Comparison of ENCODE assay signal across 8 mouse cellular contexts in the genomic region with DNA sequence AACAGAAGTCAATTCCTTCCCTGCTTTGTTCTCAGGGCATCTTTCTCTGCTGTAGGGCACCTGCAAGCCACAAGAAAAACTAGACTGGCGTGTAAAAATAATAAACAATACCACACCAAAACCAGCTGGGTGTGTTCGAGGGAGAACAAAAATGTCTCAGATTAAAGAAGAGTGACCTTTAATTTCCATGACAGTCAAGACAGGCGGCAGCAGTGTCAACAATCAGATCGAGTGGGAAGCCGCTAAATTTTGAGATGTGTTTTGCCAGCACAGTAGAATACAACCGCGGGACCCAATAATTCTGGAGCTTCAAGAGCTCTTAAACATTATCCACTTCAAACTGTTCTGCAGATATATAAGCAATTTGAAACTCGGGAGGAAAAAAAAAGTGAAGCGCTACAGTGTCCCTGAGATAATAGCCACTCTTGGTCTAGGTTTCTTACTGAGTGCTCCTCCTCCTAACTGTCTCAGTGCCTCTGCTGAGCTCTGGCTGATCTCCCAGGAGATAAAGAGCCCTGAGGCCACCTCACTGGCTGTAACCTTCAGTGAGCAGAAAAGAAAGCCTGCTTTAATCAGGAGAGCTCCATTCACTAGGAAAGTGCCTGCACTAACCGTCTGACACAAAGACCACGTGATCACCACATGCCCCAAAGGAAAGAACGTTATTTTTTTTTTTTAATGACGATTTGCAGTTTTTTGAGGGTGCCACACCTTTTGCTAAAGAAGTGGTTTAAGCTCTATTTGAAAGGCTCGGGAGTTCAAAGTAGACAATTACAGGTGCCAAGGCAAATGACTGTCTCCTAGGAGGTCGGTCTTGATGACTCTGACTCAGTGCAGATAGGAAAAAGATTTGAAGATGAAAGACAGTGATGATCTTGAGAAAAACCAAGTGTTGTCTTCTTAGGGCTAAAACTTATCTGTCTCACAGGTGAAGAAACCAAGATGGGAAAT.
A peak's percentile ranks its signal among the peaks of the same experiment; 100 is the strongest.
DNase-seq lines count a peak whose midpoint lies in the region; ATAC-seq and TF ChIP-seq lines count a peak whose summit lies in the region.

No protein-coding gene starts in this region.

- no peaks in the 10 kb centered on the region for H3K4me1 ChIP-seq in intestine, embryonic 14.5 days (replicated peaks; ENCODE audit: control insufficient read depth, insufficient read depth, low read length)
- peaks cover 6% of the 10 kb centered on the region; the same call in 1 of the 2 replicates for H3K4me1 ChIP-seq in intestine, embryonic 16.5 days (ENCODE audit: control insufficient read depth, insufficient read depth, low read length)
- H3K4me1 ChIP-seq in G1E (ENCODE audit: insufficient read depth, low read depth, low read length), result no peaks in the 10 kb centered on the region
- peaks cover 8% of the 10 kb centered on the region for H3K4me1 ChIP-seq in cortical plate, adult 2 months (ENCODE audit: control insufficient read depth, insufficient read depth, low read length)
- H3K4me1 ChIP-seq in hindbrain, embryonic 12.5 days, result peaks cover 5% of the 10 kb centered on the region
- H3K4me1 ChIP-seq in midbrain, embryonic 13.5 days (replicated peaks), result peaks cover 28% of the 10 kb centered on the region

- peak overlapping the region; percentile 9; the same call in 1 of the 2 replicates for H3K4me2 ChIP-seq in intestine, embryonic 14.5 days (ENCODE audit: low read length)
- H3K4me2 ChIP-seq in intestine, embryonic 16.5 days (ENCODE audit: low read depth, low read length), result no peak overlapping the region
- peak overlapping the region; percentile 14 for H3K4me2 ChIP-seq in hindbrain, embryonic 12.5 days (replicated peaks)
- peak overlapping the region; percentile 40 for H3K4me2 ChIP-seq in midbrain, embryonic 13.5 days (replicated peaks)

- H3K27me3 ChIP-seq in intestine, embryonic 14.5 days (replicated peaks; ENCODE audit: control insufficient read depth, insufficient read depth, low read length), result no peaks in the 10 kb centered on the region
- H3K27me3 ChIP-seq in intestine, embryonic 16.5 days (replicated peaks; ENCODE audit: control insufficient read depth, insufficient read depth, low read length), result no peaks in the 10 kb centered on the region
- H3K27me3 ChIP-seq in G1E (ENCODE audit: insufficient read depth, low read length), result no peaks in the 10 kb centered on the region
- no peaks in the 10 kb centered on the region for H3K27me3 ChIP-seq in hindbrain, embryonic 12.5 days
- no peaks in the 10 kb centered on the region for H3K27me3 ChIP-seq in midbrain, embryonic 13.5 days

- TF ChIP-seq POLR2A in cortical plate, adult 2 months (IDR thresholded peaks at IDR 0.05; ENCODE audit: extremely low read depth, insufficient read depth, low read length), result 0 out of 2 replicates have a peak, but pooled peaks have one; percentile 25

- no peak for ATAC-seq in intestine, embryonic 14.5 days (replicated peaks; ENCODE audit: low FRiP score, low TSS enrichment, low read depth)
- no peak for ATAC-seq in intestine, embryonic 16.5 days
- 0 out of 2 replicates have a peak, but pooled peaks have one; percentile 29 for ATAC-seq in G1E (ENCODE audit: extremely low read depth, insufficient number of reproducible peaks, low FRiP score, poor library complexity, severe bottlenecking)
- ATAC-seq in hindbrain, embryonic 12.5 days (ENCODE audit: low FRiP score), result peak; percentile 69; the same call in 1 of the 2 replicates
- peak; percentile 88 for ATAC-seq in midbrain, embryonic 13.5 days

- H3K9me3 ChIP-seq in intestine, embryonic 14.5 days (ENCODE audit: control insufficient read depth, low read length), result no peaks in the 10 kb centered on the region
- H3K9me3 ChIP-seq in intestine, embryonic 16.5 days (ENCODE audit: control insufficient read depth, low read length), result no peaks in the 10 kb centered on the region
- H3K9me3 ChIP-seq in G1E (replicated peaks), result peaks cover 22% of the 10 kb centered on the region
- no peaks in the 10 kb centered on the region for H3K9me3 ChIP-seq in hindbrain, embryonic 12.5 days (replicated peaks)
- H3K9me3 ChIP-seq in midbrain, embryonic 13.5 days, result no peaks in the 10 kb centered on the region

- 24% methylated on average over 15 of the region's 15 CpGs for WGBS in intestine, embryonic 14.5 days
- WGBS in intestine, embryonic 16.5 days, result 25% methylated on average over 15 of the region's 15 CpGs
- WGBS in hindbrain, embryonic 12.5 days, result 30% methylated on average over 15 of the region's 15 CpGs
- WGBS in midbrain, embryonic 13.5 days, result 16% methylated on average over 15 of the region's 15 CpGs

- no peak overlapping the region for H3K4me3 ChIP-seq in intestine, embryonic 14.5 days (ENCODE audit: low read depth, low read length)
- no peak overlapping the region for H3K4me3 ChIP-seq in intestine, embryonic 16.5 days (ENCODE audit: low read length)
- no peak overlapping the region for H3K4me3 ChIP-seq in G1E (ENCODE audit: low read depth, low read length)
- no peak overlapping the region for H3K4me3 ChIP-seq in cortical plate, adult 2 months (ENCODE audit: insufficient read depth, low read length)
- H3K4me3 ChIP-seq in hindbrain, embryonic 12.5 days, result no peak overlapping the region
- peak overlapping the region; percentile 12; the same call in 1 of the 2 replicates for H3K4me3 ChIP-seq in midbrain, embryonic 13.5 days (replicated peaks)

- DNase-seq in intestine, embryonic 14.5 days (ENCODE audit: low spot score), result no peak
- no peak for DNase-seq in G1E (ENCODE audit: low spot score)
- no peak for DNase-seq in right cerebral cortex, postnatal 4 days
- DNase-seq in urinary bladder, adult 2 months (ENCODE audit: low spot score), result no peak

- no peaks in the 10 kb centered on the region for H3K36me3 ChIP-seq in intestine, embryonic 14.5 days (ENCODE audit: control insufficient read depth, insufficient read depth, low read length)
- no peaks in the 10 kb centered on the region for H3K36me3 ChIP-seq in intestine, embryonic 16.5 days (ENCODE audit: control insufficient read depth, insufficient read depth, low read length)
- H3K36me3 ChIP-seq in G1E (replicated peaks), result no peaks in the 10 kb centered on the region
- no peaks in the 10 kb centered on the region for H3K36me3 ChIP-seq in hindbrain, embryonic 12.5 days
- no peaks in the 10 kb centered on the region for H3K36me3 ChIP-seq in midbrain, embryonic 13.5 days

- H3K27ac ChIP-seq in intestine, embryonic 14.5 days (ENCODE audit: low read depth), result no peak overlapping the region
- no peak overlapping the region for H3K27ac ChIP-seq in intestine, embryonic 16.5 days (ENCODE audit: low read length)
- H3K27ac ChIP-seq in cortical plate, adult 2 months (ENCODE audit: insufficient read depth, low read length), result peak overlapping the region; percentile 52
- 0 out of 2 replicates have a peak overlapping the region, but pooled peaks have one; percentile 18 for H3K27ac ChIP-seq in hindbrain, embryonic 12.5 days
- peak overlapping the region; percentile 58 for H3K27ac ChIP-seq in midbrain, embryonic 13.5 days

- H3K9ac ChIP-seq in intestine, embryonic 14.5 days (ENCODE audit: low read length), result no peak overlapping the region
- H3K9ac ChIP-seq in intestine, embryonic 16.5 days (ENCODE audit: low read depth, low read length), result no peak overlapping the region
- no peak overlapping the region for H3K9ac ChIP-seq in hindbrain, embryonic 12.5 days
- H3K9ac ChIP-seq in midbrain, embryonic 13.5 days (replicated peaks), result no peak overlapping the region

- no peak for TF ChIP-seq CTCF in G1E (IDR thresholded peaks at IDR 0.05; ENCODE audit: low read depth, low read length)
- TF ChIP-seq CTCF in cortical plate, adult 2 months (IDR thresholded peaks at IDR 0.05; ENCODE audit: extremely low read depth, insufficient read depth, low read length), result no peak

Comparison
In these comparisons a context has a peak if more than half of its experiments do, and no peak if none do; other contexts are left out.
1. ATAC-seq: peak in G1E (single experiment), hindbrain, embryonic 12.5 days (single experiment) and midbrain, embryonic 13.5 days (single experiment); none in intestine, embryonic 14.5 days (single experiment) and intestine, embryonic 16.5 days (single experiment).
2. H3K27ac ChIP-seq: peak in cortical plate, adult 2 months (single experiment), hindbrain, embryonic 12.5 days (single experiment) and midbrain, embryonic 13.5 days (single experiment); none in intestine, embryonic 14.5 days (single experiment) and intestine, embryonic 16.5 days (single experiment).